Mouse (Mus musculus) monocyte, adult 5-6 weeks (primary cell): Measurements from ENCODE around the gene Kdm4b. TPM values are rescaled to one million over a fixed set of nuclear protein-coding genes. Genes with fewer than 3 reads are reported as not detected.

Experiments
- ATAC-seq: fragments of 153-309, 156-312 bp; replicated peaks from 2 replicates; pipeline ENCODE4 v1.8.0; 2017; ENCODE audit warnings: mild to moderate bottlenecking; ENCODE audit not compliant: low TSS enrichment, insufficient number of reproducible peaks, severe bottlenecking, poor library complexity, low FRiP score
- total RNA-seq: library from RNA; stranded (forward); fragments of 200-1000, 200-491, 200-594 nt; gene quantifications from 3 replicates; pipeline ENCODE4 v1.2.3, GENCODE M21; 2017

Kdm4b gene
- total RNA-seq, 1 experiment from 2014 or later: 8.0 TPM

DNA sequence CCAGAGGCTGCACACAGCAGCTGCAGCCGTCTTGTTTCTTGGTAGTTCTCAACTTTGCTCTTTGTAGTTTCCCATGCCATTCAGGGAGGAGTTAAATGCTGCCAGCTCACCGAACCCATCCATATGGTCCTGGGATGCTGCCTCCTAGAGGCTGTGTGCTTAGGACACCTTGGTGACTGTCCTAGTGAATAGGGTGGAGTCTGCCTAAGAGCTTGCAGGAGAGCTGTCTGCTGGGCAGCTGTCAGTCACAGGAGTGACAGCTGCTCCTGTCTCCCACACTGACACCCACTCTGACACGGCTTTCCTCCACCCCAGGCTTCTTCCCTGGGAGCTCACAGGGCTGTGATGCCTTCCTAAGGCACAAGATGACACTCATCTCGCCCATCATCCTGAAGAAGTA lies 46.2 kb downstream of the Kdm4b start:
- ATAC-seq: no peak

DNA sequence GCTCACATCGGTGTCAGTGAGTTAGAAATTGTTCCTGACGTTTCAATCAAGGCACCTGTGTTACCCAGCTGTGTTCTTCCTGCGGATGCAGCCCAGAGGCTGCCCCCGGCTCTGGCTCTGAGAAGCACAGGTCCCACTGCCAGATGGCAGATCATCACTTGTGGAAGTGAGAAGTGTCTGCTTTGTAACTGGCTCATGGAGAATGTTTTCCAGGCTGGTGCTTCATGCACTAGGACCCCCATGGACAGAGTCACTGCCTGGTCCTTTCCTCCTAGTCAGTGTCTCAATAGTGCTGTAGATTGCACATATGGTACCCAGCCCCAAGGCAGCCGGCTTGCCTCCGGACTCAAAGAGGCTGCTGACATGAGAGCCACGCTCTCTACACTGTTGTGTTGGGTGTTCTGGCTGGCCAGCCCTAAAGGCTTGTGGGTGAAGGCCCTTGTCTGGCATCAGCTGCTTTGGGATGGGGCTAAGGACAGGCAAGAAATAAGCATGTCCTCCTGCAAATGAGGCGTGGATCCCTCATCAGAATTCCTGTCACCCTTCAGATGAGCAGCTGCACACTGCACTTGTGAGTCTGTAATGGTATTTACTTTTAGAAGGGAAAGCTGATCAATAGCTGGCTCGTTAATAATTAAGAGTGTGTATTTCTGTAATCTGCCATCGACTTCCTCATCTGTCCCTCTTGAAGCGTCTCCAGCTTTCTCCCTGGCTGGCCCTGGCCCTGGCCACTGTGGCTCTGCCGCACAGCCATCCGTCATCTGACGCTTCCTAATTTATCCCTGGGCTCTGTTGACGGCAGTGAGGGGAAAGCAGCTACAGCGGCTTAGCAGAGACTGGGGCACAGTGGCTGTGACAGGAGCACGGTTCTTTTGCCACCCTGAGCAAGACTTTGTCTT lies 47.5 kb downstream of the Kdm4b start:
- no peak for ATAC-seq

DNA sequence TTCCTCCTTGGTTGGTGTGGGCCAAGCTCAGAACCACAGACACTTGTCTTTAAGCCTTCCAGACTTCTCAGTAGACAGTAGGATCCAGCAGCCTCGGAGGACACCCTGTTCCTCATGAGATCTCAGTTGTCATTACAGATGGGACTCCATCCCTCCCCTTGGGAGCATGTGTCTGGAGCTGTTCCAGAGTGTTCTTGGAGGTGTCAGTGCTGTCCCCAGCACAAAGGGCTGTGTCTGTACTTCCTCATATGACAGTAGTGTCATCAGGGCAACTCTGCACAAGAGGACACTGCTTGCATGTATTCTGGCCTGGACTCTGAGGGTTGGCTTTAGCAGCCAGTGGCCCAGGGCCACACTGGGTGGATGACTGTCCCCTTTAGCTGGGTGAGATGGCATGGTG lies 49.0 kb downstream of the Kdm4b start:
- no peak for ATAC-seq

DNA sequence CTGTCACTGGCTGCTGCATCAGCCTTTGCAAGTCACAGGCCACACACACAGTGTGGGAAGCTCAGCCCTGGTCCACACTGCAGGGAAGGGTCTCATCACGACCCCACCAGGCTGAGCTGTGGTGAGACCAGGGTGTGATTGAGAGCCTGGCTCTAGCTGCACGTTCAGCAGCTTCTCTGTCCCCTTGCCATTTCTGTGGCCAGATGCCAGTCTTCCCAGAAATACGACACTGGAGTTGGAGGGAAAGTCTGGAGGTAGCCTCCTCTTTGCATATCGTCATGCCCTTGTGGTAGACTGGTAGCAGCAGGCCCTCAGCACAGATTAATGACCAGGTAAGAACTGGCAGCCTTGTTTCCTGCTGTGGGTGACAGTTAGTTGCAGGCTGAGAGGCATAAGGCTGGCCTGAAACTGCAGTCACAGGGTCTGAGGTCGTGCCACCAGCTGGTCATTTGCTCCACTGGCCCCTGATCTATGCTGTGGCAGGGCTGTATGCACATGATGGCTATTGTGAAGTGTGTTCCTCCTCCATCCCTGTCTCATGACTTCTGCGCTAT lies 53.5 kb downstream of the Kdm4b start:
- ATAC-seq: no peak

DNA sequence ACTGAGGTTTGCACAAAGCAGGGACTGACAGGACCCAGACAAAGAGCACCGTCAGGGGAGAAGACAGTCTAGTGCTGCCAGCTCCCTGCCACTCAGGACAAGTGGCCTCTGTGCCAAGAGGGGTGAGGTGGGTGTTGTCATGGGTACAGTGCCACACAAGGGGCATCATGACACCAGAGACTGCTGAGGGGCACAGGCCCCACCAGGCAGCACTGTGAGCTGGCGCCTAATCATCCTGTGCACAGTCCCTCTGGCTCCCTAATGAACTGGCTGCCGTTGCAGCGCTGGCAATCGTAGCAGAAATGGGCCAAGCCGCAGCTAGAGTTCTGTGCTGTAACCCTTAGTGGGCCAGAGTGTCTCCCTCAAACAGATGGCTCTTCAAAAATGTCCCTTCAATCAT lies 54.4 kb downstream of the Kdm4b start:
- ATAC-seq: no peak

DNA sequence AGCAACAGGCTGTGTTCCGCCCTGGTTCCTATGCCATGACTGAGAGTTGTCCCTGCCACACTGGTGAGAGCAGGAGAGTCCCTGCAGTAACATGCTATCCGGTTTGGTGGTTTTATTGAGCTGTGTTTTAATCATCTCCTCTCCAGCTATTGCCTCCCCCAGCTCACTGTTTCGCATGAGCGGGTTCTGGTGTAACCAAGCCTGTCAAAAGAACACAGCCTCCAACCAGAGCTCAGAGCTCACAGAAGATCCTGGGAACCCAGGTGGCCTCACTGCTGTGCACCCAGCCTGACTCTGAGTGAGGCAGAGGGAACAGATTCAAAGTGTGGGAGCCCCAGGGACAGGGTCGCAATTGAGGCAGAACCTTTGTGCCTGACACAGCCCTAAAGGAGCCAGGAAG lies 55.3 kb downstream of the Kdm4b start:
- no peak for ATAC-seq

DNA sequence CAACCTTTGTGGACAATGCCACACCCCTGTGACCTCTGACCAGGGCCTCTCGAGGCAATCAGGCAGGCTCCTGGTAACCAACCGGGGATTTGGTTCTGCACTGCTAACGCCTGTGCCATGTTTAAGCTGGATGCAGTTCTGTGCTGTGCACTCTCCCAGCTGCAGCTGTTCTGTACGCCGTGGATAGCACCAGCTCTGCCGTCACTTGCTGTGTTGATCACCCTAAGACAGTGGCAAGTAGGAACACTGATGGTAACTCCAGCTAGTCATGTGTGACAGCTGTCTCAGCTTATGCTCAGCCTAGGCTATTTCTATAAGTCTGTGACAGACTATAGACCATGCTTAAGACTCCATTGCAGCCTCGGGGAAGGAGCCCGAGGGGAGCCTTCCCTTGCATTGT lies 57.1 kb downstream of the Kdm4b start:
- no peak for ATAC-seq

DNA sequence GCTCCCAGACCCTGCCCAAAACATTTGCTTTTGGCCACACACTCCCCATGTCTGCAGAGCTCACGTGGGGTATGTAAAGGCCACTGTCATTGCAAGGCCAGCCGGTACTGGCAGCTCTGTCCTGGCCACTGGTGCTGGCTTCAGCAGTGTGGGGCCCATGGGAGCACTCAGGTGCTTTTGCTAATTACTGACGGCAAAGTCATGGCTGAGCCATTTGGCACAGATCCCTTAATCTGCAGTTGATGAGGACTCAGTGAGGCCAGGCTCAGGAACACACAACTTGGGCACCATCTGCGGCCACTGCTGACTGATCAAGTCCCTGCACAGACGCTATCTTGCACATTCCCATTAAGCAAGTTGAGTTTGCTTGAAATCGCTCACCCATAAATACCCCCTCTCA lies 59.0 kb downstream of the Kdm4b start:
- ATAC-seq: no peak

DNA sequence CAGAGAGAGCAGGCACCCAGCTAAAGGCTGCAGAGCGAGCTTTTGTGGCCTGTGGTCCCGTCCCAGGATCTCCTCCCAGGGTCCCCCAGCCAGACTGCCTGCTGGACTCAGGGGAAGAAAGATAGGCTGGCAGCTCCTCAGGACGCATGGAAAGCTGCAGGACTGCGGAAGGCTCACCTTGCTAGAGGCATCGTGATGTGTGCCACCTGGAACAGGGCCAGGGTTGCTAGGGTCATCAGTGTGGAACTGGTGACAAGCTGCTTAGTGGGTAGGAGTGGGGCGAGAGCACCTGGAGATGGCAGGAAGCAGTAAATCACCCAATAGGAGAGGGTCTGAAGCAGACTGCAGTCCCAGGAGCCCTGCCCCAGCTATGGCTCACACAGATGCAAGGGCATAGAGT lies 61.8 kb downstream of the Kdm4b start:
- ATAC-seq: no peak

DNA sequence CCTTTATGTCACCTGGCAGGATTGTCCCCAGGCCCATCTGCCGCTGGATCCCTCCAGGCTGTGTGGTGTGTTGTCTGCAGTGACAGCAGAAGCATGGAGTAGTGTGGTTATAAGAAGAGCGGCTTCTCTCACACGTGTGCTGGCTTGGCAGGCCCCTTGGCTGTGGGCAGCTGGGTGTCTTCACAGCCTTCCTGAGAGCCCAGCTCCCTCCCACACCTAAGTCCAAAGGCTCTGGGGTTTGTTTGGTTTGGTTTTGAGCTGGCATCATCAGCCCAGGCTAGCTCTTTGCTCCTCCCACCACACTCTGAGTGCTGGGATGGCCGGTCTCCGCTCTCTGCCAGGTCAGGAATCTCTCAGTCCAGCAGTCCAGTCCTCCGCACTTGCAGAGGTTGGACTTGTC lies 67.4 kb downstream of the Kdm4b start:
- ATAC-seq: no peak

DNA sequence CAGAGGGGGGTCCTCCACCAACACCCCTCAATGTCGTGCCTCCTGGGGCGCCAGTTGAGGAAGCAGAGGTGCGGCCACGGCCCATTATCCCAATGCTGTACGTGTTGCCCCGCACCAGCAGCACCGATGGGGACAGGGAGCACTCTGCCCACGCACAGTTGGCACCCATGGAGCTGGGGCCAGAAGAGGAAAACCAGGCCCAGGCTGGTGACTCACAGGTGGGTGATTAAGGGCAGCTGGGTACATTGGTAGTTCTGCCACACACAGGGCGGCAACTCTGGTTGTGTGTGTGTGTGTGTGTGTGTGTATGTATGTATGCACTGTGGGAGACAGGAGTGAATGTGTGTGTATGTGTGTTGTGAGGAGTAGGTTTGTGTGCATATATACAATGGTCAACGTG lies 68.0 kb downstream of the Kdm4b start:
- no peak for ATAC-seq

DNA sequence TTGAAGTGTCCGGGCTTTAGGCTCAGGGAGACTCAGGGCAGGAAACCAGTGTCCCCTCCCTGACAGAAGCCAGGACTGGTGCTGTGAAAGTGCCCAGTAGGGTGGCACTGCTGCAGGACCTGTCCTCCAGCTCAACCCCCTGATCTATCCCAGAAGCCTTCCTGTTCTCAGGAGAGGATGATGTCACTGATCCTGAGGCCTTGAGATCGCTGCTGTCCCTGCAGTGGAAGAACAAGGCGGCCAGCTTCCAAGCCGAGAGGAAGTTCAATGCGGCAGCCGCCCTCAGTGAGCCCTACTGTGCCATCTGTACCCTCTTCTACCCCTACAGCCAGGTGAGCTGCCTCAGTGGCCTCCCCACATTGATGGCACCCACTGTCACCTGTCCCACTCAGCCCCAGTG lies 70.2 kb downstream of the Kdm4b start:
- ATAC-seq: no peak

DNA sequence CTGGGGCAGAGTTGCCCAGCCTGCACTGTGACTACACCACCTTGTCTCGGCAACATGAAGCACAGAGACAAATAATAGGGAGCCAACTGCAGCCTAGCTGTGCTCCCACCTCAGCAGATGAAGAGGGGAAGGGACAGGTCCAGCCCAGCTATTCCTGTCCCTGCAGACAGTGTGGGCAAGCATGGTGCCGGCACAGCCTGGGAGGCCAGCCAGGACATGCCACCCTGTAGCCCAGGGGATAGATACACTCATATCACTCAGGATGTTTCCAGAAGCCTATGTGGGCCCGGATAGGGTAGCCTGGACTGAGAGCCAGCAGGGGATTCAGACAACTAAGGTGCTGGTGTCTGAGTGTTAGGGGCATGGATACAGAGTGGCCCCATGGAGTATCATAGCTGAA lies 74.4 kb downstream of the Kdm4b start:
- no peak for ATAC-seq

DNA sequence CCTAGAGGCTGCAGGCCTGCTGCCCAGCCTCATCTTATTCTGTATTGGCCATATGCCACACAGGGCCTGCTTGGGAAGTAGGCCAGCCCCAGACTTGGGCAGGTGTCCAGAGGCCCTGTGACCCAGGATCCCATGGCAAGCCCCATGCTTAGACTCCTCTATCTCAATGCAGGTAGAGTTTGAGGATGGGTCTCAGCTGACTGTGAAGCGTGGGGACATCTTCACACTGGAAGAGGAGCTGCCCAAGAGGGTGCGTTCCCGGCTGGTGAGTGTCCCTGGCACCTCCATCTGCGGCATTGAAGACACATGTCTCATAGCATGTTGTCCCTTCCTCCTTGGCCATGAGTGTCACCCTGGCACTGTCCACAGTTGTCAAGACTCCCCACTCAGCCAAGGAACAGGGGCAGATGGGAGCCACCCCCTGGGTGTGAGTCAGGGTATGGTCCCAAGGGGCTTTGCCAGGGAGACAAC lies 75.2 kb downstream of the Kdm4b start:
- ATAC-seq: no peak

DNA sequence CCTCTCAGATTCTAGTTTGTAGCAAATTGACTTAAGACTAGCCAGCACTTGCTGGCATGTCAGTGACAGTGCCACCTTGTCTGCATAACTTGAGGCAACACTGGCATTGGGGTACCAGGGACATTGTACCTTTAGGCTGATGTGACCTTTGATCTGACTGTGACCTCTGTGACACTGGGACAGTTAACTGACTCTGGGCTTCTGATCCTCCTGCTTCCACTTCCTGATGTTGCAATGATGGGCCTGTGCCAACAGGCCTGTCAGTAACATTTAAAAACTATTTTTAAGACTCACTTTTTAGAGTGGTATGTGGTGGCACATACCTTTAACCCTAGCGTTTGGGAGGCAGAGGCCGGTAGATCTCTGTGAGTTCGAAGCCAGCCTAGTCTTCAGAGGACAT lies 79.5 kb downstream of the Kdm4b start:
- 0 out of 2 replicates have a peak, but pooled peaks have one; percentile 28 for ATAC-seq

DNA sequence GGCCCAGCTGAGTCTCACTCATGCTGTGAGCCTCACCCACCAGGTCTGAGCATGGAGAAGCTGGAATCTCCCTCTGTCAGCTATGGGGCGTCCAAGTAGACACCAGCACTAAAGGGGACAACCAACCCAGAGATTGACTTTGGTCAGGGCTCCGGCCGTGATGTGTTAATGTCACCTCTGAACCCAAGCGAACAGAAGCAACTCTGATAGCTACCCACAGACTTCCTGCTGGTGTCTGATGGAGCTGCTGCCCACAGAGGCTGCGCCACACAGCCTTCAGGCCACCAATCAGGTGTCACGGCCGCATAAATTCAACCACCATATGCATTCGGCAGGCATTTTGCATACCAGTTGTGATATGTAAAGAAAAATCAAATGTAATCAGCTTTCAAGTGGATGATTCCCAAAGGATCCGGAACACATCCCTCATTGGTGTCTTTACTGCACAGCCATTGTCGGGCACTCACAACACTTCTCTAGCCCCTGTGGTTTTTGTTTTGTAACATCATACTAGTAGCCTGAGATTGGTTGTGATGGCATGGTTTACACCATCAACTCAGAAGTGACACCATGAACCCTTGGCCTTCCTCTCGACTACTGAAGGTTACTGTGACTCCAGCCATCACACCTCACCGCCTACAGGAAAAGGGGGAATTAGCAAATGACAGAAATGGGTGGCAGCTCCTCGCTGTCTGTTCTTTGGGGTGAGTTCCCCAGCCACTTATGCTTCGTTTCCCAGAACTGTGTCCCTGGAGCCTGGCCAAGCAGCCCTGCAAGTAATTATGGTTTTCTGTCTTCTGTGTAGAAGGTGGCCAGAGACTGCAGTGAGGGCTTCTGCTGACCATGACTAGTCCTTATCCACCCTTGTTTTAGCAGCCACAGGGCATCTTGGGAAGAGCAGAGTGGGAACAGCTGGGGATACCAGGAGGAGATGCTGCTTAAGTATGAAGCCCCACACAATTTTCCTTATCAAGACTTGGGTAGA lies 80.3 kb downstream of the Kdm4b start:
- ATAC-seq: 0 out of 2 replicates have a peak, but pooled peaks have one; percentile 19

DNA sequence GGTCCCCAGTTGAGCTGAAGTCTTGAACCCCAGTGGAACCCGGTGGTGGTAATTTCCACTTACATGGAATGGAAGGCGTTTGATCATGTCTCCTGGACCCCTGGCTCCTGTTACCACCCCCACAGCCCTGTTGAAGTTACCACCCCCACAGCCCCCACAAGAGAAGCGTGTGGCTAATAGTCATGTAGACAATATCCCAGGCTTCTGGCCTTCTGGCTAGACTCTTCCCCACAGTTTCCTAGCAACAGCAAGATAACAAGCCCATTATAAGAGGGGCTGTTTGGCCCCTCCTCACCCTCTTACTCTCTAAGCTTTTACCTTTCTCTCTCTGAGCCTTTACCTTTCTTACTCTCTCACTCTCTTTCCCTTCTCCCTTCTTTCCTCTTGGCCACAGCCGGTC lies 81.0 kb downstream of the Kdm4b start:
- no peak for ATAC-seq

DNA sequence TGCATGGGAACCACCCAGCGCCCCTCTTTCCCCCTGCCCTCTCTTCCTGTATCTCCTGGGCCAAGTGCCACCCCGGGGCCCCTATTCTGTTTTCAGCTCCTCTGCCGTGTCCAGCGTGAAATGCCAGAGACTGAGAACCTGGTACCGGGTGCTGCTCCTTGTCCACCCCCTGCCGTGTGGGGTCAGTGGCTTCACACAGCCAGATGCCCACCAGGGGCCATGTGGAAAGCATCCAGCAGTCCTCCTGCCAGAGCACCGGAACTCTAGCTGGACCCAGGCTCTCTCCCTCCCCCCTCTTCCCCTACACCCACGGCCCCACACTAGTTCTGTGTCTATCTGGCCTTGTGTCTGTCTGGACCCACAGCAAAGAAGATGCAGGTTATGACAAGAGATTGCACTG lies 81.5 kb downstream of the Kdm4b start:
- ATAC-seq: no peak

DNA sequence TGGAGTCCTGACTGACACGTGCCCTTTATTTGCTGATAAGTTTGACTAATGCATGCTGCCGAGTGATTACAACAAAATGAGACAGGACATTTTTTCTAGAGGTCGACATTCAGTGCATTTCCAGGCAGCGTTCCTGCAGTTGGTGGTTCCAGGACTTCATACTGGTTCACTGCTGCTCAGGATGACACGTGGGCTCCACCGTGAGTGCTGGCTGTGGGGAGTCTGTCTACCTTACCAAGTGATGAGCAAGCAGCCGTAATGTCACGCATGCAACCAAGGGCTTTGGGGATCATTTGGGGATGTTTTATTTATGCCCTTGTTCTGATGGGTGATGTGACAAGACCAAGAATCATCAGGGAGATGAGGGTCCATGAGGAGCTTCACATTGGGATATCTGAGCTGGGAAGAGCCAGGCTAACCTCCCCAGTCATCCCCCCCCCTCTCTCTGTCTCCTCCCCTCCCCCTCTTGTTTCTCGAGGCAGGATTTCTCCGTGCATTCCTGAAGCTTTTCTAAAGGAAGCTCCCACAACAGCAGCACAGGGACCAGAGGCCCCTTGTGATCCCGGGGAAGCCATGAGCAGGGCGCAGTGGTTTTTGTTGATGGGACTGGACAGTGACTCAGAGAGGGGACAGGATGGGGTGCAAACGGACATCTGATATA lies 83.2 kb downstream of the Kdm4b start:
- ATAC-seq: no peak
